Mouse (Mus musculus): ENCODE results near the gene Nbea. TPM values are rescaled to one million over a fixed set of nuclear protein-coding genes. Genes with fewer than 3 reads are reported as not detected.
A peak's percentile ranks its signal among the peaks of the same experiment; 100 is the strongest.

The Nbea gene
- polyA plus RNA-seq, 1 experiment from 2014 or later = 13.9 TPM

- 91% methylated on average over 2 of the region's 2 CpGs for WGBS
- Histone ChIP-seq H3K4me3 (no peak overlapping the region), H3K27ac (no peak overlapping the region), H3K27me3 (ENCODE audit: insufficient read depth, poor library complexity, severe bottlenecking) (no peaks in the 10 kb centered on the region), H3K36me3 (no peaks in the 10 kb centered on the region), H3K4me1 (replicated peaks) (no peaks in the 10 kb centered on the region), H3K9me3 (no peaks in the 10 kb centered on the region)
- DNase-seq (ENCODE audit: low spot score) = no peak
These were observed 583.2 kb downstream of the Nbea start for GRCm38 (mm10) chr3:55600286-55600685.

DNA sequence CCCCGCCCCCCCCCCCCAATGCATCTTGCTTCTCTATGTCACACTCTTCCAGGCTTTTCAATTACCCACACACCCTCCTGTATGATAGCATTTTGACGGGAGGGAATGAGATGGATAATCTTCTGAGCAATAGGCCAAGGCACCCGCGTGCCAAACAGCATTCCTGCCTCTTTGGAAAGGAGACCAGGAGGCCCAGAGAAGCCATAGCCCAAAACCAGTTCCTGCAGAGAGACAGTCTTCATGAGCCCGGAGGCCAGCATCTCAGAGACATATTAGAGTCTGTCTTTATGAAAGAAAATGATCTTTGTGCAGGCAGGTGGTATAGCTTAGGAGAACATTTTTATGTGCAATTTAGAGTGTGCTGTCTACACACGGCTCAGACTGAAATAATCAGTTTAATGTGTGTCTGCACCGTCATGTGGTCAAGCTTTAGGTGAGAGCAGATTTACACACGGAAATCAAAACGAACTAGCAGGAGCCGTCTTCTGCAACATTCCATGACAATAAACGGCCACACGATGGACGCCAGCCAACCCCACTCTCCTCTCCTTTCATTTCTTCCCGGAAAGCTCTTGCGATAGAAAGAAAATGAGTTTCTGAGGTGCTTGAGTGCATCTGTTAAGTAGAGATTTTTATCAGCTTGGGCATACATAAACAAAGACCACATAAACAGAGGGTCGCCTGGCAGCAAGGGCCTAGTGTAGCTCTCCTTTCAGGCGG is 584.0 kb downstream of the Nbea start:
- H3K4me3 ChIP-seq = no peak overlapping the region
- H3K27ac ChIP-seq = no peak overlapping the region
- DNase-seq (ENCODE audit: low spot score) = no peak
- H3K9me3 ChIP-seq = no peaks in the 10 kb centered on the region
- WGBS = 82% methylated on average over 17 of the region's 17 CpGs
- H3K27me3 ChIP-seq (ENCODE audit: insufficient read depth, poor library complexity, severe bottlenecking) = no peaks in the 10 kb centered on the region
- no peaks in the 10 kb centered on the region for H3K4me1 ChIP-seq (replicated peaks)
- no peaks in the 10 kb centered on the region for H3K36me3 ChIP-seq

GRCm38 (mm10) chr3:55598681-55599080 is 584.8 kb downstream of the Nbea start:
- no peak overlapping the region for H3K27ac ChIP-seq
- no peaks in the 10 kb centered on the region for H3K4me1 ChIP-seq (replicated peaks)
- H3K9me3 ChIP-seq = no peaks in the 10 kb centered on the region
- WGBS = 66% methylated on average over 2 of the region's 2 CpGs
- H3K27me3 ChIP-seq (ENCODE audit: insufficient read depth, poor library complexity, severe bottlenecking) = no peaks in the 10 kb centered on the region
- no peaks in the 10 kb centered on the region for H3K36me3 ChIP-seq
- H3K4me3 ChIP-seq = no peak overlapping the region
- no peak for DNase-seq (ENCODE audit: low spot score)

- H3K27ac ChIP-seq = no peak overlapping the region
- no peaks in the 10 kb centered on the region for H3K9me3 ChIP-seq
- no peaks in the 10 kb centered on the region for H3K27me3 ChIP-seq (ENCODE audit: insufficient read depth, poor library complexity, severe bottlenecking)
- peaks cover 31% of the 10 kb centered on the region for H3K4me1 ChIP-seq (replicated peaks)
- WGBS = 73% methylated on average over 5 of the region's 5 CpGs
- no peak for DNase-seq (ENCODE audit: low spot score)
- H3K4me3 ChIP-seq = no peak overlapping the region
- no peaks in the 10 kb centered on the region for H3K36me3 ChIP-seq
These were observed 590.2 kb downstream of the Nbea start for GRCm38 (mm10) chr3:55593312-55593711.

DNA sequence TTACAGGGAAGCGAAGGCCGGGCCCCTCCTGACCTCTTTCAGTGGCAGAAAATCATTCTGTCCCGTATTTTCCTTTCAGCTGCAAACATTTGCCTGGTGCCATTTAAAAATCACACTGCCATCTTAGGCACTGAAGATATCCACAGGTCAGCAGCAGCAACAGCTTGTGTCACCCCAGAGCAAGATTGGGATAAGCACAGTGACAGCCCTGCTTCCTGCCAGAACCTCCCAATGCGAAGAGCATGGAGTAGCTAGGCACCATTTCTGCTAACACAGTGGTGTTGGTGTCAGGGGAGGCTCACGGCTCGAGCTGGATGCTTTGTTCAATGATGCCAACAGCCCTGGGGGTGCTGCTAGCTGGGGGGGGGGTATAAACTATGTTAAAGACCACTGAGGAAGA is 592.8 kb downstream of the Nbea start:
- H3K4me1 ChIP-seq (replicated peaks) = peaks cover 50% of the 10 kb centered on the region
- H3K27ac ChIP-seq = peak overlapping the region; percentile 85
- DNase-seq (ENCODE audit: low spot score) = no peak
- H3K27me3 ChIP-seq (ENCODE audit: insufficient read depth, poor library complexity, severe bottlenecking) = no peaks in the 10 kb centered on the region
- H3K4me3 ChIP-seq = no peak overlapping the region
- H3K36me3 ChIP-seq = no peaks in the 10 kb centered on the region
- WGBS = 68% methylated on average over 6 of the region's 6 CpGs
- H3K9me3 ChIP-seq = no peaks in the 10 kb centered on the region

- no peaks in the 10 kb centered on the region for H3K36me3 ChIP-seq
- H3K27me3 ChIP-seq (ENCODE audit: insufficient read depth, poor library complexity, severe bottlenecking) = no peaks in the 10 kb centered on the region
- no peaks in the 10 kb centered on the region for H3K9me3 ChIP-seq
- DNase-seq (ENCODE audit: low spot score) = no peak
- peak overlapping the region; percentile 85 for H3K27ac ChIP-seq
- no peak overlapping the region for H3K4me3 ChIP-seq
- peaks cover 50% of the 10 kb centered on the region for H3K4me1 ChIP-seq (replicated peaks)
- WGBS = 60% methylated on average over 2 of the region's 2 CpGs
These were observed 593.2 kb downstream of the Nbea start for GRCm38 (mm10) chr3:55590291-55590690.

- DNase-seq (ENCODE audit: low spot score) = no peak
- 73% methylated on average over 8 of the region's 8 CpGs for WGBS
- H3K4me1 ChIP-seq (replicated peaks) = peaks cover 50% of the 10 kb centered on the region
These were observed 594.0 kb downstream of the Nbea start for GRCm38 (mm10) chr3:55589402-55589944.

GRCm38 (mm10) chr3:55587972-55588946 is 595.2 kb downstream of the Nbea start:
- H3K4me1 ChIP-seq (replicated peaks) = peaks cover 50% of the 10 kb centered on the region
- H3K4me3 ChIP-seq = peak overlapping the region; percentile 23
- H3K9me3 ChIP-seq = no peaks in the 10 kb centered on the region
- no peaks in the 10 kb centered on the region for H3K36me3 ChIP-seq
- peak; percentile 89 for DNase-seq (ENCODE audit: low spot score)
- peak overlapping the region; percentile 85 for H3K27ac ChIP-seq
- no peaks in the 10 kb centered on the region for H3K27me3 ChIP-seq (ENCODE audit: insufficient read depth, poor library complexity, severe bottlenecking)
- 7% methylated on average over 12 of the region's 12 CpGs for WGBS

More at GRCm38 (mm10) chr3:55589402-55589944, 594.0 kb downstream of the Nbea start:
- Histone ChIP-seq H3K27ac (peak overlapping the region; percentile 85), H3K36me3 (no peaks in the 10 kb centered on the region), H3K27me3 (ENCODE audit: insufficient read depth, poor library complexity, severe bottlenecking) (no peaks in the 10 kb centered on the region), H3K9me3 (no peaks in the 10 kb centered on the region), H3K4me3 (no peak overlapping the region)

- DNase-seq (ENCODE audit: low spot score) = no peak
- Histone ChIP-seq H3K4me3 (peak overlapping the region; percentile 23), H3K4me1 (replicated peaks) (peaks cover 50% of the 10 kb centered on the region), H3K27me3 (ENCODE audit: insufficient read depth, poor library complexity, severe bottlenecking) (no peaks in the 10 kb centered on the region), H3K9me3 (no peaks in the 10 kb centered on the region), H3K27ac (peak overlapping the region; percentile 85), H3K36me3 (no peaks in the 10 kb centered on the region)
- 27% methylated on average over 12 of the region's 12 CpGs for WGBS
These were observed 596.0 kb downstream of the Nbea start for GRCm38 (mm10) chr3:55587434-55587971.

Data from hindbrain, embryonic 10.5 days (tissue).